Mouse (Mus musculus) small intestine, adult 2 months (tissue): ENCODE results near the gene Pgs1.

ENCODE experiments used
- CTCF ChIP-seq: fragments of 200-500 bp; IDR thresholded peaks from 2 replicates; pipeline ENCODE4 v1.5.1; 2012; ENCODE audit warnings: low read depth, mild to moderate bottlenecking, control low read depth, inconsistent platforms, low read length, moderate library complexity, mixed read lengths; ENCODE audit not compliant: insufficient replicate concordance, insufficient read length; ENCODE audit errors: extremely low read depth
- POLR2A ChIP-seq: fragments of 200-500 bp; IDR thresholded peaks from 2 replicates; pipeline ENCODE4 v1.6.1; 2012; ENCODE audit warnings: low read depth, mild to moderate bottlenecking, control low read depth, inconsistent platforms, low read length, moderate library complexity

- TF ChIP-seq CTCF (no peak), POLR2A (no peak)
These were observed 73.9 kb downstream of the Pgs1 start for GRCm38 (mm10) chr11:118060038-118060437.
